Mouse (Mus musculus): ENCODE data around the gene Mettl16. TPM values are rescaled to one million over a fixed set of nuclear protein-coding genes. Genes with fewer than 3 reads are reported as not detected.
A peak's percentile ranks its signal among the peaks of the same experiment; 100 is the strongest.

The Mettl16 gene
- polyA plus RNA-seq, 1 experiment from 2014 or later = 61.6 TPM

DNA sequence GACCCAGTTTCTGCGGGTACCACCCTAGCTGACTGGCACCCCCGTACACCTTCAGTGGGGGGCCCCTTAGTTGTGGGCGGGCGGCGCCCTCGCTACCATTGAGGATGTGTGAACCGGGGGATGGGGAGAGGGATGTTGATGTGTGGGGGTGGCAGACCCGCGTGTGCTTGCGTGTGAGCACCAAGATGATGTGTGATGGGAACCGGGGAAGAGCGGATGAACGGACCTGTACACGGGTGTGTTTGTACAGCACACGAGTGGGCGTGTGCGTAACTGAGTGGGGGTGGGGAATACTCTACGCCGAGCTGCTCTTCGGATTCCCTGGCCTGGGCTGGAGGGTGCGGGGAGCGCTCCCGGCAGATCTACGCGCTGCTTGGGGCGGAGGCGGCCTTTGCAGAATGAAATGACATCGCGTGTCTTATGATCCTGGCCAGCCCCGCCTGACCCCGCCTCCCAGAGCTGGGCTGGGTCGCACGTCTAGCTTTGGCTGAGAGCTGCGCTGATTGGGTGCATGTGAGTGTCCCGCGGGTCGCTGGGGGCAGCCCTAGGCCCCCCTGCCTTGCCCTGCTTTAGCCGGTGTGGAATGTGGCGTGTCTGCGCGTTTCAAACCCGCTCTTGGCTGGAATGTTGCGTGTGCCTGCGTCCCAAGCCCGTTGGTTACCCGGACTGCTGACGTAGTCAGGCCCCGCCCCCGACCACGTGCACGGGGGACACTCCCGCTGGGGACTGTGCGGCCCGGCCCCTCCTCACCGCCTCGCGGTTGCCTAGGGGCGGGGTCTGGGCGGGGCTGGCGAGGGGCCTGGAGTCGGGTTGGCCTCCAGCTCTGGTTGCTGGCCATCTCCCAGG is 61.2 kb downstream of the Mettl16 start:
- Histone ChIP-seq H3K4me3 (replicated peaks) (peak overlapping the region; percentile 91), H3K4me2 (peak overlapping the region; percentile 83), H3K9me3 (no peaks in the 10 kb centered on the region), H3K9ac (replicated peaks) (peak overlapping the region; percentile 74), H3K27ac (peak overlapping the region; percentile 88), H3K4me1 (replicated peaks) (peaks cover 45% of the 10 kb centered on the region), H3K27me3 (peaks cover 5% of the 10 kb centered on the region; the same call in 1 of the 2 replicates), H3K36me3 (0 out of 2 replicates have a peak, but pooled peaks cover 4% of the 10 kb centered on the region)
- WGBS = under 1% methylated on average over 61 of the region's 61 CpGs
- ATAC-seq (ENCODE audit: insufficient number of reproducible peaks, insufficient read depth, low FRiP score, low TSS enrichment, low read depth) = peak; percentile 84

DNA sequence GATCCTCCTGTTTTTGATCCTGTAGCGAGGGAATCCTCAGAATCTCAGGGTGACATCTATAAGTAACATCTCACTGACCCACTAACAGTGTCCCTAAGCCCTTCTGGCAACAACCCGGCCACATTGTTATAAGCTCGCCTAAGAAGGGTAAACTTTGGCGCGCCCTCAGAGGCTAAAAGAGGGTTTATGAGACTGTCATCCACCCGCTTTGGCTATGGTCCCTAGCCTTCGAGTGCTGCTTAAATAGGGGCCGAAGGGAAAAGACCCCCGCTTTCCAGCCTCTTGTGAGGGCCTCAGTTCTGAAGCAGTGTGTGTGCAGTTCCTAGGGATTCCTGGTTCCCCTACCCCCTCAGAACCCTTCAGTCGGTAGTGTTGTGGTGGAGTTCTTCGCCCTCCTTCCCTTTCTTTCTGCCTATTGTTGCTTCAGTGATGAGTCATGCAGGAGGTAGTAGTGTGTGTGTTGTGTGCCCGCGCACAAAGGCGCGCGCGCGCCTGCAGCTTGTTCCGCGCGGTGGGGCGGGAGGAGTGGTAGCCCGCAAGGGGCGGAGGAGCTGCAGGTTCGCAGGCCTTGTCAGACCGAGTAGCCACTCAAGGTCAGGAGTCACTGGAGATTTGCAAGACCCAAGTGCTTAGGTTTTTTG is 62.0 kb downstream of the Mettl16 start:
- WGBS = 3% methylated on average over 26 of the region's 26 CpGs
- Histone ChIP-seq H3K9me3 (no peaks in the 10 kb centered on the region), H3K27me3 (peaks cover 5% of the 10 kb centered on the region; the same call in 1 of the 2 replicates), H3K9ac (replicated peaks) (peak overlapping the region; percentile 74), H3K4me3 (replicated peaks) (peak overlapping the region; percentile 91), H3K27ac (peak overlapping the region; percentile 88), H3K4me1 (replicated peaks) (peaks cover 53% of the 10 kb centered on the region), H3K4me2 (peak overlapping the region; percentile 83), H3K36me3 (0 out of 2 replicates have a peak, but pooled peaks cover 4% of the 10 kb centered on the region)
- ATAC-seq (ENCODE audit: insufficient number of reproducible peaks, insufficient read depth, low FRiP score, low TSS enrichment, low read depth) = no peak

DNA sequence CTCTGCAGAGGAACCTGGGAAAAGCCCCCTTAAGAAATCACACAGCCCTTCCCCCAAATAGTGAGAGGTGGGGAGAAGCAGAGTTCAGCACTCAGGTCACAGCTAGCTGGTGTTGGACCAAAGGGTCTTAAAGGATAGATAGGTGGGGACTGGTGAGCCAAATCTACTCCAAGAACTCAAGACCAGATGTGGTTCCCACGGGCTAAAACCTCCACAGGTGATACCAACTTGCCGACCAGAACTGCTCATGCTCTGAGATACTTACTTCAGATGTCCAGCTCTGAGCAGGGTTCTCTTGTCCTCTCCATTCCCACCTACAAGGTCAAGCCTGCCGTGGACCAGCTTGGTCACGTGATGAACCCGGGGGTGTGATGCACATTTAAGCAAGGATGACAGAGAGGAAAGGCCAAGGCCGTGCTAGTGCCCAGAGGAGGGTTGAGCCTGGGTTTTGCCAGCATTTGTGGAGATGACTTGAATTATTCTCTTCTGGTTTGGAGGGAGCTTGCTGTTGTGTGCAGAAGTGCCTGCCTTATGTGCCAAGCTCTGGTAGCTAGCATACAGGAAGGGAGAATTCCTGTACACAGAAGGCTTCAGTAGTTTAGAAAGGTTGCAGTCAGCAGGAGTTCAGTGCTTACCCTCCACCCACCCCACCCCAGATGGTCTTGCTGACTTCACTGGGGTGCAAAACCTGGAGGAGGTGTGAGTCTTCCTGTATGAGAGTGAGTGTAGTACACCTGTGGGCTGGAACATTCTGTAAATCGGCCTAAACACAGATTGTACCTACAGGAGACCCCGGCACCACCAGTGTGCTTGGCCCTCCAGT is 63.1 kb downstream of the Mettl16 start:
- peak overlapping the region; percentile 83 for H3K4me2 ChIP-seq
- 85% methylated on average over 8 of the region's 8 CpGs for WGBS
- H3K36me3 ChIP-seq = 0 out of 2 replicates have a peak, but pooled peaks cover 4% of the 10 kb centered on the region

DNA sequence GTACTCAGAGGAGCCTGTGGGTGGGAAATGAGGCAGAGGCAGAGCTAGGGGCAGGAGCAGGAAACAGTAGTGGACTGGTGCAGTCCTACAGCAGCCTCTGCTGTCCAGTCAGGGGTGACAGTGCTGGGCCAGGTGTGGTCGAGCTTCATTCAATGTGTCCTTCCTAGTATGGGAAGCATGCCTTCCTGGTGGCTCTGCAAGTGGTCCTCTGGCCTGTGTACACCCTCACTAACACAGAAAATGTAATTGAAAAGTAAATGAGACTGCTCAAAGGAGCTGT is 63.7 kb downstream of the Mettl16 start:
- peak overlapping the region; percentile 42 for H3K27ac ChIP-seq
- H3K36me3 ChIP-seq = 0 out of 2 replicates have a peak, but pooled peaks cover 4% of the 10 kb centered on the region
- no peaks in the 10 kb centered on the region for H3K9me3 ChIP-seq
- no peak overlapping the region for H3K4me3 ChIP-seq (replicated peaks)
- WGBS = 50% methylated on average over 1 of the region's 1 CpGs
- no peak overlapping the region for H3K4me2 ChIP-seq
- H3K4me1 ChIP-seq (replicated peaks) = peaks cover 55% of the 10 kb centered on the region
- no peaks in the 10 kb centered on the region for H3K27me3 ChIP-seq
- no peak for ATAC-seq (ENCODE audit: insufficient number of reproducible peaks, insufficient read depth, low FRiP score, low TSS enrichment, low read depth)
- H3K9ac ChIP-seq (replicated peaks) = no peak overlapping the region

More for the DNA sequence above, 63.1 kb downstream of the Mettl16 start:
- Histone ChIP-seq H3K4me1 (replicated peaks) (peaks cover 56% of the 10 kb centered on the region), H3K9me3 (no peaks in the 10 kb centered on the region), H3K27ac (peak overlapping the region; percentile 42; the same call in 1 of the 2 replicates), H3K27me3 (no peaks in the 10 kb centered on the region), H3K4me3 (replicated peaks) (no peak overlapping the region), H3K9ac (replicated peaks) (no peak overlapping the region)
- ATAC-seq (ENCODE audit: insufficient number of reproducible peaks, insufficient read depth, low FRiP score, low TSS enrichment, low read depth) = no peak

DNA sequence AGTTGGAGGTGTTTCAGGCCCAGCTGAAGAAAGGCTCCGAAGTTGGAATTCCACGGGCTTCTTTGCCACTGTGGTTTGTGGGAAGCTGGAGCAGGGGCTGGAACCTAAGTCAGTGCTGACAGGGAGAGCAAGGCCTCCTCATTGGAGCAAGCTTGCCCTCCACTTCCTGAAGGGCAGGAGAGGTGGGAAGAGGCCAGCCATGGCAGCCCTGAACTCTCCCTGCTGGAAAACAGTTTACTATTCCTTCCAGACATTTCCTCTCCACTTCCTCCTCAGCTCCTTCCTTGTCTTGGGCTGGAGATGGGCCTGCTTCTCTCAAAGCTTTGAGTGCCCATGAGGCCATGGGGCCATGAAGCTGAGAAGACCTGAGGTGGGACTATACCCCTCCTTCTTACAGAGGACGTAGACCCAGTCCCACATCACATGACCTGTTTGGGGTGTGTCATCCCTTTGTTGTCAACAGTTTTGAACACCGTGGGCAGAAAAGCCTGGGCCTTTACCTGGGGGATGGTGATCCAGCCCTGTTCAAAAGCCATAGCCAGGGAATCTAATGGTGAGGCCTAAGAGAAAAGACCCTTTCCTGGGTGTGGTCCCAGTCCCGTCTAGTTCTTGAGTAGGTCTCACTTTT is 64.1 kb downstream of the Mettl16 start:
- no peak for ATAC-seq (ENCODE audit: insufficient number of reproducible peaks, insufficient read depth, low FRiP score, low TSS enrichment, low read depth)
- Histone ChIP-seq H3K9ac (replicated peaks) (no peak overlapping the region), H3K27me3 (no peaks in the 10 kb centered on the region), H3K27ac (peak overlapping the region; percentile 42), H3K36me3 (0 out of 2 replicates have a peak, but pooled peaks cover 4% of the 10 kb centered on the region), H3K4me1 (replicated peaks) (peaks cover 54% of the 10 kb centered on the region), H3K4me3 (replicated peaks) (no peak overlapping the region), H3K9me3 (no peaks in the 10 kb centered on the region), H3K4me2 (no peak overlapping the region)
- 63% methylated on average over 5 of the region's 5 CpGs for WGBS

DNA sequence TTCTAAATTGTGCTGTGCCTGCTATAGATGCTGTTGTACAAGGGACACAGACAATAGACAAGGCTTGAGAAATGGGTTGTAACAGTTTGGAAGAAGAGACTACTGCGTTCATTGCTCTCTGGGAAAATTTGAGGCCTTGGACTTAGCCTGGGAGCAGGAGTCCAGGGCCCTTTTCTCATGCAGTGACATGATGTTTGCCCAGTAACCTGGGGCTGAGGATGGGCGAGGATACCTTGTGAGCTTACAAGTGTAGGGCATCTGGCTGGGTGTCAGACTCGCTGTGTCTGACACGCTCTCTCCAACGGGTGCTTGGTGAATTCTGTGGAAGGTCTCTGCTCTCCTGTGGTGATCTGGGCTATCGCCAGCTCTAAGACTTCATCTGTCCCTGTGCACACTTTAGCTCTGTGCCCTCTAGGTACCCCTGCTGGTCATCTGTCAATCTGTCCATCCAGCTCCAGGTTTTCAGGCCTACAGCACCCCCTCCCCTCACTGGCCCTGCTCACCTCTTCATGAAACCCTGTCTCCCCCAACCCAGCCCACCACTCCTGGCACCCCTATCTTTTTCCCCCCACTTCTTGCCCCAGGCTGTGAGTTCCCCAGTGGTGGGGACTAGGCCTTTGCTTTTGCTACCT is 65.1 kb downstream of the Mettl16 start:
- ATAC-seq (ENCODE audit: insufficient number of reproducible peaks, insufficient read depth, low FRiP score, low TSS enrichment, low read depth) = no peak
- H3K36me3 ChIP-seq = peaks cover 12% of the 10 kb centered on the region

DNA sequence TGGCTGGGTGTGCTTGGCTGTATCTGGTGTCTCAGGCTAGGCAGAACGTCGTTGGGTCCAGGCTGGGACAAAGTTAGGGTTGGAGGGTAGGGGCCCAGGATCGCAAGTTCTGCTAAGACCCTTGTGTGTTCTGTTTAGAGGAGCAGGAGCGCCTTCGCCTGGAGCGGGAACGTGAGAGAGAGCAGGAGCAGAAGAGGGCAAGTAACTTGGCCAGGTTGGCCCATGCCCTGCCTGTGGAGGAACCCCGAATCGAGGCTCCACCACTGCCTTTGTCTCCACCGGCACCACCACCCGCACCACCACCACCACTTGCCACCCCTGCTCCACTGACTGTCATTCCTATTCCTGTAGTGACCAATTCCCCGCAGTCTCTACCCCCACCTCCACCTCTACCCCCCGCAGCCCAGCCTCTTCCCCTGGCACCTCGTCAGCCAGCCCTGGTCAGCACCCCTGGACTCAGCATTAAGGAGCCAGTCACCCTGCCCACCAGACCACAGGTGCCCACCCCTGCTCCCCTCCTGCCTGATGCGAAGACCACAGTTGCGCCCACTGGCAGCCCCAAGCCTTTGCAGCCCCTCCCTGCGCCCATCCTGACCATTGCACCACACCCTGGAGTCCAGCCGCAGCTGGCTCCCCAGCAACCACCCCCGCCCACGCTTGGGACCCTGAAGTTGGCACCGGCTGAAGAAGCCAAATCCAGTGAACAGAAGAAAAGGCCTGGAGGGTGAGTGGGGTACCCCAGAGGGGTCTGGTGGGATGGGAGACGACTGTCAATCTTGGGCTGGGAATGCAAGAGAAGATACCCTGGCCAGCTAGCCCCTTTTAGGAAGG is 65.8 kb downstream of the Mettl16 start:
- Histone ChIP-seq H3K27me3 (no peaks in the 10 kb centered on the region), H3K4me2 (no peak overlapping the region), H3K4me3 (replicated peaks) (no peak overlapping the region), H3K9ac (replicated peaks) (no peak overlapping the region), H3K36me3 (peaks cover 19% of the 10 kb centered on the region), H3K27ac (0 out of 2 replicates have a peak overlapping the region, but pooled peaks have one; percentile 29), H3K4me1 (replicated peaks) (peaks cover 54% of the 10 kb centered on the region), H3K9me3 (no peaks in the 10 kb centered on the region)
- WGBS = 87% methylated on average over 22 of the region's 22 CpGs
- ATAC-seq (ENCODE audit: insufficient number of reproducible peaks, insufficient read depth, low FRiP score, low TSS enrichment, low read depth) = no peak

More for the DNA sequence above, 65.1 kb downstream of the Mettl16 start:
- no peak overlapping the region for H3K9ac ChIP-seq (replicated peaks)
- H3K4me2 ChIP-seq = no peak overlapping the region
- WGBS = 89% methylated on average over 6 of the region's 6 CpGs
- 0 out of 2 replicates have a peak overlapping the region, but pooled peaks have one; percentile 29 for H3K27ac ChIP-seq
- H3K27me3 ChIP-seq = no peaks in the 10 kb centered on the region
- H3K4me1 ChIP-seq (replicated peaks) = peaks cover 54% of the 10 kb centered on the region
- no peak overlapping the region for H3K4me3 ChIP-seq (replicated peaks)
- no peaks in the 10 kb centered on the region for H3K9me3 ChIP-seq

DNA sequence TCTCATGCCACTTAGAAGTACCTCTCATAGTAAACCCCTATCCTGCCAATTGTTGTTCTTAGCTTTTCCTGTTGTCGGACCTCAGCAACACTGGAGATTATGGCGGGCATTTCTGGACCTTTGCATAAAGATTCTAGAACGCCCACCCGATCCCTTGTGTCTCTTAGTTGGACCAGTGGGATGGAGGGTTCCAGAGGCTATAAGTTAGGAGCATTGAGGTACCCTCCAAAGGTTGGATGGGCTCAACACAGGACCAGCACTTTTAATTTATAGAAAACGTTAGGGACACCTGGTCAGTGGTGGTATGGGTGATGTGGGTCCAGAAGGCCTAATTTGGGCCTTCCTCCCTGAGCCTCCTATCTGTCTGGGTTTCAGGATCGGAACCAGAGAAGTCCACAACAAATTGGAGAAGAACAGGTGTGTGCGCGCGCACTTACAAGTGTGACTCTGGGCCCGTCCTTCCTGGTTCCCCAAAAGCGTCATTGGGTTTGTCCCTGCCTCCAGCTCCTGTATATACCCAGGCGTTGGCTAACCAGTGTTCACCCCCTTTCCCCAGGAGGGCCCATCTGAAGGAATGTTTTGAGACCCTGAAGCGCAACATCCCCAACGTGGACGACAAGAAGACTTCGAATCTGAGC is 66.5 kb downstream of the Mettl16 start:
- peak; percentile 3; the same call in 1 of the 2 replicates for ATAC-seq (ENCODE audit: insufficient number of reproducible peaks, insufficient read depth, low FRiP score, low TSS enrichment, low read depth)
- 43% methylated on average over 16 of the region's 16 CpGs for WGBS
- H3K4me1 ChIP-seq (replicated peaks) = peaks cover 54% of the 10 kb centered on the region

DNA sequence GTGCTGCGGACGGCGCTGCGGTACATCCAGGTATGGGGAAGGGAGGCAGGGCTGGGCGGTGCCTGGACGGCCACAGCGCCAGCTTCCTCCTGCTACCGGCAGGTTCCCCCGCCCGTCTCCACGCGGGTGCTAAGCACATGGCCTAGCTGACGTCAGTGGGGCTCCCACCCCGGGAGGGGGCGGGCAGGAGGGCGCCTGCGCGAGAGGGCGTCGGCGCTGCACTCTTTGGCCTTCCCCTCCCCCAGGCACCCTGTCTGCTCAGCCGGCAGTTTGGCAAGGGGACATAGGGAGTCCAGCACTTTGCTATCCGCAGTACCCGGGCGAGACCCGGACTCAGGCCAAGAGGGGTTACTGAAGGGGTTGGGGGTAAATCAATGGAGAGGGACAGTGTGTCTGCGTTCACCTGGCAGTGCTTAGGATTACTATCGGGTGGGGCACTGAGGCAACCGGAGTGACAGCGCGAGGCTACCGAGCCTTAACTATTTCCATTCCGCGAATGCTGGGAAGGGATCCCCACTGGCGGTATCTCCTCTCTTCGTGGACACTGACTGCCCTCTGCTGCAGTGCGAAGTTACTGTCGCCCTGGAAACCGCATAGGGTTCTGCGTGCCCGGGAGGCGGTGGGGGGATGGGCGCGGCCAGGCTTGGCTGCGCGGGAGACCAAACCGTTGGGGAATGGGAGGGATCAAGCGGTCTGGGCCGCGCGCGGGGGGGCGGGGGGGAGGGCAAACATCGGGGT is 67.2 kb downstream of the Mettl16 start:
- WGBS = 1% methylated on average over 54 of the region's 54 CpGs
- Histone ChIP-seq H3K4me3 (replicated peaks) (peak overlapping the region; percentile 56), H3K9ac (replicated peaks) (peak overlapping the region; percentile 69), H3K27me3 (no peaks in the 10 kb centered on the region), H3K4me2 (peak overlapping the region; percentile 72), H3K9me3 (no peaks in the 10 kb centered on the region), H3K36me3 (peaks cover 33% of the 10 kb centered on the region), H3K4me1 (replicated peaks) (peaks cover 51% of the 10 kb centered on the region), H3K27ac (peak overlapping the region; percentile 93)
- ATAC-seq (ENCODE audit: insufficient number of reproducible peaks, insufficient read depth, low FRiP score, low TSS enrichment, low read depth) = peak; percentile 58

More for the DNA sequence above, 66.5 kb downstream of the Mettl16 start:
- Histone ChIP-seq H3K4me2 (peak overlapping the region; percentile 72), H3K4me3 (replicated peaks) (peak overlapping the region; percentile 56), H3K27ac (peak overlapping the region; percentile 93), H3K9ac (replicated peaks) (peak overlapping the region; percentile 69), H3K27me3 (no peaks in the 10 kb centered on the region), H3K36me3 (peaks cover 26% of the 10 kb centered on the region), H3K9me3 (no peaks in the 10 kb centered on the region)
